Mouse (Mus musculus): ENCODE results near the gene Olfr433. TPM values are rescaled to one million over a fixed set of nuclear protein-coding genes. Genes with fewer than 3 reads are reported as not detected.
"Not testable (repeated sequence)": the region's sequence is repeated elsewhere in the genome, so short reads cannot be mapped to it uniquely, and the experiment has no call there.

Gene Olfr433
- polyA plus RNA-seq, 1 experiment from 2014 or later = 0.06 TPM

GRCm38 (mm10) chr1:174049357-174049756 is 8.9 kb downstream of the Olfr433 start:
- H3K36me3 ChIP-seq; H3K4me2 ChIP-seq (replicated peaks); H3K27me3 ChIP-seq; ATAC-seq (ENCODE audit: insufficient number of reproducible peaks, insufficient read depth, low FRiP score, low TSS enrichment); H3K9ac ChIP-seq; H3K27ac ChIP-seq; H3K4me1 ChIP-seq; H3K4me3 ChIP-seq; H3K9me3 ChIP-seq: not testable (repeated sequence)
- 64% methylated on average over 4 of the region's 4 CpGs for WGBS

DNA sequence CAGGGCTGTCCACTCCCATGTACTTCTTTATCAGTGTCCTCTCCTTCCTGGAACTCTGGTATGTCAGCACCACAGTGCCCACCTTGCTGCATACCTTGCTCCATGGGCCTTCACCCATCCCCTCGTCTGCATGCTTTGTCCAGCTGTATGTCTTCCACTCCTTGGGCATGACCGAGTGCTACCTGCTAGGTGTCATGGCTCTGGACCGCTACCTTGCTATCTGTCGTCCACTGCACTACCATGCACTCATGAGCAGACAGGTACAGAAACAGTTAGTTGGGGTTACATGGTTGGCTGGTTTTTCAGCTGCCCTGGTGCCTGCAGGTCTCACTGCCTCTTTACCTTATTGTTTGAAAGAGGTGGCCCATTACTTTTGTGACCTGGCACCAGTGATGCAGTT is 10.0 kb downstream of the Olfr433 start:
- H3K9me3 ChIP-seq = no peaks in the 10 kb centered on the region
- no peak for ATAC-seq (ENCODE audit: insufficient number of reproducible peaks, insufficient read depth, low FRiP score, low TSS enrichment)

DNA sequence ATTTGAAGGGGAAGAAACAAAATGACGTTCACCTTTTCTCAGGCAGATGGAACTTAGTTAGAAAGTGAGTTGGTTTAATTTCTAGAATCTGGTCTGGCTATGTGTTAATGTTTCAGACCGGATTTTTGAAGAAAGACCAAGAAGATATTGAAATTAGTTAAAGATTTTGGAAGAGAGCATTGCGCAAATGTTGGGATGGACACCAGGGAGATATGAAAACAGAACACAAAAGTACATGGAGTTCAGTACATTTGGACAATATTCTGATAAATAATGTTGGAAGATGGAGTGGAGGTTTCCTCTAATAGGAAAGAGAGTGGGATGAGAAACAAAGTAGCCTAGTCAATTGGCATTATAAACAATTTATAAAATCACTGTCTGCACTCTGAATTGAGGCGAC is 11.0 kb downstream of the Olfr433 start:
- 78% methylated on average over 4 of the region's 4 CpGs for WGBS
- no peak overlapping the region for H3K9ac ChIP-seq
- H3K4me3 ChIP-seq = no peak overlapping the region
- H3K4me1 ChIP-seq = no peaks in the 10 kb centered on the region
- H3K4me2 ChIP-seq (replicated peaks) = no peak overlapping the region
- no peaks in the 10 kb centered on the region for H3K27me3 ChIP-seq
- H3K36me3 ChIP-seq = no peaks in the 10 kb centered on the region
- ATAC-seq (ENCODE audit: insufficient number of reproducible peaks, insufficient read depth, low FRiP score, low TSS enrichment) = no peak
- H3K9me3 ChIP-seq = no peaks in the 10 kb centered on the region
- H3K27ac ChIP-seq = no peak overlapping the region

More for the DNA sequence above, 10.0 kb downstream of the Olfr433 start:
- no peak overlapping the region for H3K4me2 ChIP-seq (replicated peaks)
- no peak overlapping the region for H3K27ac ChIP-seq
- no peak overlapping the region for H3K4me3 ChIP-seq
- H3K27me3 ChIP-seq = no peaks in the 10 kb centered on the region
- 91% methylated on average over 4 of the region's 4 CpGs for WGBS
- H3K4me1 ChIP-seq = no peaks in the 10 kb centered on the region
- H3K36me3 ChIP-seq = no peaks in the 10 kb centered on the region
- H3K9ac ChIP-seq = no peak overlapping the region

DNA sequence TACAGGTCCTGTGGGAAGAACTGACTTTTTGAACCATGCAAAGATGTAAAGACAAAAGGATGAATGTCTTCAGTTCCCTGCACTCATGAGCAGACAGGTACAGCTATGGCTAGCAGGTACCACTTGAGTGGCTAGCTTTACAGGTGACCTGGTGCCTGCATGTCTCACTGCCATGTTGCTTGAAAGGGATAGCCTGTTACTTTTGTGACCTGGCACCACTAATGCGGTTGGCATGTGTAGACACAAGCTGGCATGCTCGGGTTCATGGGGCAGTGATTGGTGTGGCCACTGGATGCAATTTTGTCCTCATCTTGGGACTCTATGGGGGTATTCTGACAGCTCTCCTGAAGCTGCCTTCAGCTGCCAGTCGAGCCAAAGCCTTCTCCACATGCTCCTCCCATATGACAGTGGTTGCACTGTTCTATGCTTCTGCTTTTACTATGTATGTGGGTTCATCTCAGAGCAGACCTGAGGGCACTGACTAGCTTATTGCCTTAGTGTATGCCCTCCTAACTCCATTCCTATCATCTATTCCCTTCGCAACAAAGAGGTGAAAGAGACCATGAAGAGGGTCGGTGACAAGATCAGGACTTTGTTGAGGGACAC is 11.5 kb downstream of the Olfr433 start:
- H3K27me3 ChIP-seq = no peaks in the 10 kb centered on the region
- WGBS = 79% methylated on average over 5 of the region's 5 CpGs

DNA sequence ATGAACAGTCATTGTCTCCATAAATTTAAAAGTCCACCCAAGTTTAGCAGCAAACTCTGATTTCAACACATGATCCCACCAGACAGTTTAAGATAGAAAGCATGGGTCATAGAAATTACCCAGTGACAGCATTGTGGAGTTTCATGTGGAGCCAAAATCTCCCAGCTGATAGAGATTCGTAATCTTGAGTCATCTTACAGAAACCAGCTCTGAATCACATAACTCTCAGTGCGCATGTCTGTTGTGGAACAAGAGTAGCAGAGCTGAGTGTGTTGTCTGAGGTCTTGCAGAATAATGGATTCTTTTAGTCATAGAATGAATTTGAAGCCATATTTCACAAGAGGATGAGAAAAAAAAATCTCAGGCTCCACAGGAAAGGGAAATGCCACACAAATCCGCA is 12.5 kb downstream of the Olfr433 start:
- no peaks in the 10 kb centered on the region for H3K27me3 ChIP-seq
- H3K9me3 ChIP-seq = no peaks in the 10 kb centered on the region
- no peaks in the 10 kb centered on the region for H3K4me1 ChIP-seq
- ATAC-seq (ENCODE audit: insufficient number of reproducible peaks, insufficient read depth, low FRiP score, low TSS enrichment) = no peak
- H3K4me2 ChIP-seq (replicated peaks) = no peak overlapping the region
- no peak overlapping the region for H3K27ac ChIP-seq
- 81% methylated on average over 3 of the region's 3 CpGs for WGBS
- H3K9ac ChIP-seq = no peak overlapping the region
- H3K36me3 ChIP-seq = no peaks in the 10 kb centered on the region
- no peak overlapping the region for H3K4me3 ChIP-seq

More for the DNA sequence above, 11.5 kb downstream of the Olfr433 start:
- Histone ChIP-seq H3K9ac (no peak overlapping the region), H3K9me3 (no peaks in the 10 kb centered on the region), H3K4me1 (no peaks in the 10 kb centered on the region), H3K27ac (no peak overlapping the region), H3K36me3 (no peaks in the 10 kb centered on the region), H3K4me2 (replicated peaks) (no peak overlapping the region), H3K4me3 (no peak overlapping the region)
- no peak for ATAC-seq (ENCODE audit: insufficient number of reproducible peaks, insufficient read depth, low FRiP score, low TSS enrichment)

DNA sequence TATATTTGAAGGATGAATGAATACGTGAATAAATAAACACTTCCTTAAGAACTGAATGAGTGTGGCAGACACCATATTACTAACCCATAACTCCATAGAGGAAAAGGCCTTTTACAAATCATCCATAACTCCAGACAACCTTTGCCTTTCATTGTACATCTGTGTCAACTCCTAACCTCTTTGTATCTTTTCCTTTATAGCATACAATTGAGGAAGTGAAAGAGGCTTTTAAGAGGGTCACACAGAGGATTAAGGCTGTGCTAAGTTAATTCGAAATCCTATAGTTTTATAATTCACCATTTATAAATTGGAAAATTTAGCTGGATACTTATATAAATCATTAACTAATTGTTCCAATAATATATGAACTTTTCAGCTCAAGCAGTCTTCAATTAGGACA is 14.7 kb downstream of the Olfr433 start:
- H3K4me3 ChIP-seq = no peak overlapping the region
- no peak for ATAC-seq (ENCODE audit: insufficient number of reproducible peaks, insufficient read depth, low FRiP score, low TSS enrichment)
- H3K4me1 ChIP-seq = no peaks in the 10 kb centered on the region
- H3K27ac ChIP-seq = no peak overlapping the region
- no peaks in the 10 kb centered on the region for H3K36me3 ChIP-seq
- no peak overlapping the region for H3K9ac ChIP-seq
- no peak overlapping the region for H3K4me2 ChIP-seq (replicated peaks)
- H3K27me3 ChIP-seq = no peaks in the 10 kb centered on the region
- 75% methylated on average over 2 of the region's 2 CpGs for WGBS
- H3K9me3 ChIP-seq = no peaks in the 10 kb centered on the region

DNA sequence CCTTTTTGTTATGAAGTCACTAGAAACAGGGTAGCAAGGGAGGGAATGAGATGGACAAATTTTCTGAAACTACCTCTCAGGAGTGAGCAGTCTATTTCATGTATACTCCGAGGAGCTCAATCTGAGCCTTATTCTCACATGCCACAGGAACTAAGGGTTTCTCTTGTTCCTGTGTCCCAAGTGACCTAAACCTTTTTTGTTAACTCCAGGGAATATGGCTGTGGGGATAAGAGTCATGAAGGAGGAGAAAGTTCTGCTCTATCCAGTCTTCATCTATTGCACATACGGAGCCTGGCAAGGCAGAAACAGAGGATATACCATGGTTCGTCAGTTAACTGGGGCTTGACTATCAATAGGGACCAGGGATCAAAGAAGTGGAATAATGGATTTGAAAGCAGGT is 25.8 kb downstream of the Olfr433 start, which contains the start of gene Olfr430:
Olfr430 (plus strand) TSS at position 301 of the 400 bp plus-strand sequence.
- H3K27me3 ChIP-seq = no peaks in the 10 kb centered on the region
- H3K9ac ChIP-seq = no peak within 1 kb of the TSS
- H3K4me1 ChIP-seq = no peaks in the 10 kb centered on the region
- no peak within 1 kb of the TSS for H3K4me2 ChIP-seq (replicated peaks)
- no peaks in the 10 kb centered on the region for H3K36me3 ChIP-seq
- 82% methylated on average over 3 of the region's 3 CpGs for WGBS
- no peak for ATAC-seq (ENCODE audit: insufficient number of reproducible peaks, insufficient read depth, low FRiP score, low TSS enrichment)
- H3K4me3 ChIP-seq = no peak within 1 kb of the TSS
- H3K27ac ChIP-seq = no peak within 1 kb of the TSS
- no peaks in the 10 kb centered on the region for H3K9me3 ChIP-seq

DNA sequence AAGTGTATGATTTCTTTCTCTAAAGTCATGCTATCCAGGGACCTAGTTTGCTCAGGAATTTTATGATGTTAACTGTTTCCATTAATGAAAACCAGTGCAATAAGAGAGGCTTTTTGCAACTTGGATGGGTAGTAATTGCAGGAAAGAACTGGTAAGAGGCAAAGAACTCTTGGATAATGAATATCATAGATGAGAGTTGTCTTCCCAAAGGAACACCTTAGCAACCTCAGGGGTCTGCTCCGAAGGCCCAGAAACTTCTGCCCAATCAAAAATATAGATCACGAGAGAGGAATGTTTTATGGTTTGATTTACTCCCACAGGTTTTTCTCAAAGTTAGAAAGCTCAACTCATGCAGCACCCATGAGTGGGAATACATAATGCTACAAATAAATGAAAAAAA is 43.5 kb downstream of the Olfr433 start, which contains the start of gene Olfr429:
Olfr429 (plus strand) TSS at position 301 of the 400 bp plus-strand sequence.
- 88% methylated on average over 2 of the region's 2 CpGs for WGBS
- no peaks in the 10 kb centered on the region for H3K9me3 ChIP-seq
- H3K4me2 ChIP-seq (replicated peaks) = no peak within 1 kb of the TSS
- no peak within 1 kb of the TSS for H3K9ac ChIP-seq
- no peak for ATAC-seq (ENCODE audit: insufficient number of reproducible peaks, insufficient read depth, low FRiP score, low TSS enrichment)
- no peaks in the 10 kb centered on the region for H3K4me1 ChIP-seq
- H3K27ac ChIP-seq = no peak within 1 kb of the TSS
- no peaks in the 10 kb centered on the region for H3K27me3 ChIP-seq
- no peaks in the 10 kb centered on the region for H3K36me3 ChIP-seq
- H3K4me3 ChIP-seq = no peak within 1 kb of the TSS

Other genes starting within 250 kb of the Olfr433 start
- 0.45 and 0.52 TPM in 2 replicates for gene Ifi211, start 127.7 kb upstream of the Olfr433 start, polyA plus RNA-seq (2016; fragmentation: Nextera tagmentation; extraction: Ambion mirVana)
- 0.67 and 0.74 TPM in 2 replicates for gene Mndal, start 98.2 kb upstream of the Olfr433 start, polyA plus RNA-seq (2016; fragmentation: Nextera tagmentation; extraction: Ambion mirVana)
- gene Ifi203, start 98.0 kb upstream of the Olfr433 start, polyA plus RNA-seq (2016; fragmentation: Nextera tagmentation; extraction: Ambion mirVana) = 0.20 and 0.40 TPM in 2 replicates
- 0.09 and 0.43 TPM in 2 replicates for gene Ifi202b, start 58.0 kb upstream of the Olfr433 start, polyA plus RNA-seq (2016; fragmentation: Nextera tagmentation; extraction: Ambion mirVana)
- not detected in 2 replicates for gene Ifi205, start 8.9 kb upstream of the Olfr433 start, polyA plus RNA-seq (2016; fragmentation: Nextera tagmentation; extraction: Ambion mirVana)
- not detected in 2 replicates for gene Olfr432, start 8.5 kb downstream of the Olfr433 start, polyA plus RNA-seq (2016; fragmentation: Nextera tagmentation; extraction: Ambion mirVana)
- gene Olfr430, start 25.9 kb downstream of the Olfr433 start, polyA plus RNA-seq (2016; fragmentation: Nextera tagmentation; extraction: Ambion mirVana) = 0.09 TPM in 1 of 2 replicates, not detected in the other
- not detected in 2 replicates for gene Olfr429, start 43.6 kb downstream of the Olfr433 start, polyA plus RNA-seq (2016; fragmentation: Nextera tagmentation; extraction: Ambion mirVana)
- gene Olfr427, start 56.2 kb downstream of the Olfr433 start, polyA plus RNA-seq (2016; fragmentation: Nextera tagmentation; extraction: Ambion mirVana) = not detected in 2 replicates
- 0.22 and 0.79 TPM in 2 replicates for gene Olfr231, start 80.5 kb downstream of the Olfr433 start, polyA plus RNA-seq (2016; fragmentation: Nextera tagmentation; extraction: Ambion mirVana)
- gene Olfr424, start 90.8 kb downstream of the Olfr433 start, polyA plus RNA-seq (2016; fragmentation: Nextera tagmentation; extraction: Ambion mirVana) = not detected in 2 replicates
- gene Olfr420, start 114.9 kb downstream of the Olfr433 start, polyA plus RNA-seq (2016; fragmentation: Nextera tagmentation; extraction: Ambion mirVana) = 0.08 TPM in 1 of 2 replicates, not detected in the other
- 0.93 and 1.3 TPM in 2 replicates for gene Spta1, start 132.1 kb downstream of the Olfr433 start, polyA plus RNA-seq (2016; fragmentation: Nextera tagmentation; extraction: Ambion mirVana)
- not detected in 2 replicates for gene Olfr419, start 211.4 kb downstream of the Olfr433 start, polyA plus RNA-seq (2016; fragmentation: Nextera tagmentation; extraction: Ambion mirVana)